Comparison of ENCODE assay signal across 13 mouse cellular contexts in the genomic region with DNA sequence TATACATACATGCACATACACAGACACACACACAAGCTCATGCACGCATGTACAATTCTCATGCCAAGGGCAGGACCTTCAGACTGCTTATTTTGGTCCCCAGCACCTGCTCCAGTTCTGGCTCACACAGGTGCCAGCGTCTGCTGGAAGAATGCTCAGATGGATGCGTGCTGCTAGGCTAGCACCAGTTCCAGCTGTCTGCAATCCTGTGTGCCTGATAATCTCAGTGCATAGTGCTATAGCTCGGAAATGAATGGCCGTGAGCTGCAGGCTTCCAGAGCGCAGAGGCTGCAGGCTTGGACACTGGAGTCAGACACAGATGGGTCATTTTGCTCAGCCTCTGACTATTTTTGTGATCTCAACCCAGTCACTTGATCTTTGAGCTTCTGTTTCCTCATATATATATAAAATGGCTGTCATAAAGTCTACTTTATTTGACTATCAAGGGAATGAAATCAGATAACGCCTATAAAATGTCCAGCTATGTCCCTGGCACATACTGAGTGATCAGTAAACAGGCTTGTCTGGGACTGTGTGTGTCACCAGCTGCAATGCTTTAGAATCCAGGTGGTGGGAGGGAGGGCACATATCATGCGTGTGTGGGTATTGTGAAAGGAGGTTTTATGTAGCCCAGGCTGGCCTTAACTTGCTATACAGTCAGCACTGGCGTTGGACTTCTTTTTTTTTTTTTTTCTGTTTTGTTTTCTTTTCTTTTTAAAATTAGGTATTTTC.
DNase-seq lines count a peak whose midpoint lies in the region; ATAC-seq and TF ChIP-seq lines count a peak whose summit lies in the region.
"Had no signal": no experiment of that assay in that cellular context is flagged by ENCODE, and none has a peak within 500 bp of the region (broad histone marks: within the 10 kb centered on the region; RNA-seq: fewer than 3 reads in every experiment).

No protein-coding gene starts in this region.

- H3K4me1 ChIP-seq in hindbrain, embryonic 15.5 days (replicated peaks), result no peaks in the 10 kb centered on the region
- 0 out of 2 replicates have a peak, but pooled peaks cover under 1% of the 10 kb centered on the region for H3K4me1 ChIP-seq in hindbrain, embryonic 12.5 days
- H3K4me1 ChIP-seq in midbrain, postnatal 0 days (ENCODE audit: insufficient read depth, low read length), result no peaks in the 10 kb centered on the region
- H3K4me1 ChIP-seq in midbrain, embryonic 11.5 days (ENCODE audit: control insufficient read depth, insufficient read depth, low read length), result no peaks in the 10 kb centered on the region
- peaks cover 6% of the 10 kb centered on the region; the same call in 1 of the 2 replicates for H3K4me1 ChIP-seq in intestine, embryonic 16.5 days (ENCODE audit: control insufficient read depth, insufficient read depth, low read length)

- WGBS in hindbrain, embryonic 15.5 days, result 84% methylated on average over 9 of the region's 9 CpGs
- WGBS in hindbrain, embryonic 12.5 days, result 88% methylated on average over 9 of the region's 9 CpGs
- 83% methylated on average over 9 of the region's 9 CpGs for WGBS in midbrain, postnatal 0 days
- 87% methylated on average over 9 of the region's 9 CpGs for WGBS in midbrain, embryonic 11.5 days
- WGBS in intestine, embryonic 16.5 days, result 71% methylated on average over 9 of the region's 9 CpGs

- 0 out of 2 replicates have a peak overlapping the region, but pooled peaks have one; percentile 11 for H3K27ac ChIP-seq in hindbrain, embryonic 15.5 days (replicated peaks)
- no peak overlapping the region for H3K27ac ChIP-seq in hindbrain, embryonic 12.5 days
- H3K27ac ChIP-seq in midbrain, postnatal 0 days (ENCODE audit: low read depth, low read length), result no peak overlapping the region
- H3K27ac ChIP-seq in midbrain, embryonic 11.5 days (ENCODE audit: low read depth, low read length), result no peak overlapping the region
- peak overlapping the region; percentile 33; the same call in 1 of the 2 replicates for H3K27ac ChIP-seq in intestine, embryonic 16.5 days (ENCODE audit: low read length)

- H3K4me2 ChIP-seq in hindbrain, embryonic 15.5 days, result no peak overlapping the region
- H3K4me2 ChIP-seq in hindbrain, embryonic 12.5 days (replicated peaks), result no peak overlapping the region
- no peak overlapping the region for H3K4me2 ChIP-seq in midbrain, postnatal 0 days (ENCODE audit: low read depth, low read length, poor library complexity, severe bottlenecking)
- no peak overlapping the region for H3K4me2 ChIP-seq in midbrain, embryonic 11.5 days
- no peak overlapping the region for H3K4me2 ChIP-seq in intestine, embryonic 16.5 days (ENCODE audit: low read depth, low read length)

- peak; percentile 53 for DNase-seq in midbrain, postnatal 0 days (ENCODE audit: low spot score)
- DNase-seq in midbrain, embryonic 11.5 days (ENCODE audit: low spot score, missing footprints), result no peak
- DNase-seq in skeletal muscle tissue, adult 2 months (ENCODE audit: low read depth, low spot score), result peak; percentile 71
- no peak for DNase-seq in kidney, adult 18-20 months
- DNase-seq: adrenal gland, adult 8-10 months; cerebellum, adult 9-10 months; kidney, postnatal 25 days; retina, postnatal 1 day had no signal

- ATAC-seq in hindbrain, embryonic 15.5 days (ENCODE audit: low FRiP score, low read depth), result no peak
- ATAC-seq in hindbrain, embryonic 12.5 days (ENCODE audit: low FRiP score), result no peak
- no peak for ATAC-seq in midbrain, postnatal 0 days (ENCODE audit: low FRiP score)
- ATAC-seq in midbrain, embryonic 11.5 days (ENCODE audit: low FRiP score), result no peak
- peak; percentile 47; the same call in 1 of the 2 replicates for ATAC-seq in intestine, embryonic 16.5 days
- ATAC-seq: CD4-positive, CD25-positive, alpha-beta regulatory T cell, adult 4 months had no signal

- TF ChIP-seq CTCF in midbrain, postnatal 0 days (IDR thresholded peaks at IDR 0.05), result no peak

- no peaks in the 10 kb centered on the region for H3K9me3 ChIP-seq in hindbrain, embryonic 15.5 days
- no peaks in the 10 kb centered on the region for H3K9me3 ChIP-seq in hindbrain, embryonic 12.5 days (replicated peaks)
- H3K9me3 ChIP-seq in midbrain, postnatal 0 days (ENCODE audit: low read length), result no peaks in the 10 kb centered on the region
- no peaks in the 10 kb centered on the region for H3K9me3 ChIP-seq in midbrain, embryonic 11.5 days (ENCODE audit: control insufficient read depth, low read length)
- no peaks in the 10 kb centered on the region for H3K9me3 ChIP-seq in intestine, embryonic 16.5 days (ENCODE audit: control insufficient read depth, low read length)
- H3K9me3 ChIP-seq: megakaryocyte, embryonic 14.5 days had no signal

- H3K4me3 ChIP-seq in hindbrain, embryonic 15.5 days, result no peak overlapping the region
- H3K4me3 ChIP-seq in hindbrain, embryonic 12.5 days, result no peak overlapping the region
- no peak overlapping the region for H3K4me3 ChIP-seq in midbrain, postnatal 0 days (ENCODE audit: low read depth, low read length)
- H3K4me3 ChIP-seq in midbrain, embryonic 11.5 days (ENCODE audit: low read depth, low read length), result no peak overlapping the region
- no peak overlapping the region for H3K4me3 ChIP-seq in intestine, embryonic 16.5 days (ENCODE audit: low read length)
- H3K4me3 ChIP-seq: megakaryocyte, embryonic 14.5 days had no signal

- no peaks in the 10 kb centered on the region for H3K36me3 ChIP-seq in hindbrain, embryonic 15.5 days
- H3K36me3 ChIP-seq in hindbrain, embryonic 12.5 days, result no peaks in the 10 kb centered on the region
- no peaks in the 10 kb centered on the region for H3K36me3 ChIP-seq in midbrain, postnatal 0 days (ENCODE audit: insufficient read depth, low read length)
- no peaks in the 10 kb centered on the region for H3K36me3 ChIP-seq in midbrain, embryonic 11.5 days (ENCODE audit: control insufficient read depth, insufficient read depth, low read length)
- H3K36me3 ChIP-seq in intestine, embryonic 16.5 days (ENCODE audit: control insufficient read depth, insufficient read depth, low read length), result no peaks in the 10 kb centered on the region

- no peak overlapping the region for H3K9ac ChIP-seq in hindbrain, embryonic 15.5 days
- H3K9ac ChIP-seq in hindbrain, embryonic 12.5 days, result no peak overlapping the region
- H3K9ac ChIP-seq in midbrain, postnatal 0 days (replicated peaks; ENCODE audit: low read length, poor library complexity, severe bottlenecking), result no peak overlapping the region
- H3K9ac ChIP-seq in midbrain, embryonic 11.5 days (ENCODE audit: low read length), result no peak overlapping the region
- no peak overlapping the region for H3K9ac ChIP-seq in intestine, embryonic 16.5 days (ENCODE audit: low read depth, low read length)

- H3K27me3 ChIP-seq in hindbrain, embryonic 15.5 days, result no peaks in the 10 kb centered on the region
- H3K27me3 ChIP-seq in hindbrain, embryonic 12.5 days, result no peaks in the 10 kb centered on the region
- no peaks in the 10 kb centered on the region for H3K27me3 ChIP-seq in midbrain, postnatal 0 days (ENCODE audit: insufficient read depth, low read length)
- H3K27me3 ChIP-seq in midbrain, embryonic 11.5 days (ENCODE audit: control insufficient read depth, insufficient read depth, low read length), result no peaks in the 10 kb centered on the region
- H3K27me3 ChIP-seq in intestine, embryonic 16.5 days (replicated peaks; ENCODE audit: control insufficient read depth, insufficient read depth, low read length), result no peaks in the 10 kb centered on the region

Comparison
In these comparisons a context has a peak if more than half of its experiments do, and no peak if none do; other contexts are left out.
1. H3K27ac ChIP-seq: peak in hindbrain, embryonic 15.5 days (single experiment) and intestine, embryonic 16.5 days (single experiment); none in hindbrain, embryonic 12.5 days (single experiment), midbrain, postnatal 0 days (single experiment) and midbrain, embryonic 11.5 days (single experiment).
2. DNase-seq: peak in midbrain, postnatal 0 days (single experiment) and skeletal muscle tissue, adult 2 months (single experiment); none in midbrain, embryonic 11.5 days (single experiment) and kidney, adult 18-20 months (single experiment).